Mouse (Mus musculus): ENCODE data around the gene Slc37a2. TPM values are rescaled to one million over a fixed set of nuclear protein-coding genes. Genes with fewer than 3 reads are reported as not detected.
"Not testable (repeated sequence)": the region's sequence is repeated elsewhere in the genome, so short reads cannot be mapped to it uniquely, and the experiment has no call there.

Gene Slc37a2
- polyA plus RNA-seq (2014; fragmentation: Nextera tagmentation; extraction: Ambion mirVana), result 2.0 TPM in 2 replicates

GRCm38 (mm10) chr9:37255149-37255888, at the start of gene Slc37a2:
Gene Slc37a2 (minus strand): TSS chr9:37255738.
- H3K36me3 ChIP-seq (ENCODE audit: control insufficient read depth, insufficient read depth, low read length), result no peaks in the 10 kb centered on the region
- H3K27me3 ChIP-seq (ENCODE audit: control insufficient read depth, insufficient read depth, low read length), result no peaks in the 10 kb centered on the region
- WGBS, result 2% methylated on average over 38 of the region's 38 CpGs
- H3K27ac ChIP-seq (ENCODE audit: low read depth, low read length), result no peak within 1 kb of the TSS
- H3K4me1 ChIP-seq (ENCODE audit: control insufficient read depth, insufficient read depth, low read length), result peaks cover 4% of the 10 kb centered on the region; the same call in 1 of the 2 replicates
- peak within 1 kb of the TSS; percentile 35 for H3K4me3 ChIP-seq (ENCODE audit: low read depth, low read length)
- ATAC-seq (ENCODE audit: insufficient read depth, low FRiP score, low TSS enrichment) (peak; percentile 54), DNase-seq (ENCODE audit: low spot score) (peak; percentile 68)
- H3K4me2 ChIP-seq (ENCODE audit: low read depth), result peak within 1 kb of the TSS; percentile 66
- H3K9ac ChIP-seq (ENCODE audit: low read length), result peak within 1 kb of the TSS; percentile 45
- H3K9me3 ChIP-seq (ENCODE audit: control insufficient read depth, low read length), result no peaks in the 10 kb centered on the region

DNA sequence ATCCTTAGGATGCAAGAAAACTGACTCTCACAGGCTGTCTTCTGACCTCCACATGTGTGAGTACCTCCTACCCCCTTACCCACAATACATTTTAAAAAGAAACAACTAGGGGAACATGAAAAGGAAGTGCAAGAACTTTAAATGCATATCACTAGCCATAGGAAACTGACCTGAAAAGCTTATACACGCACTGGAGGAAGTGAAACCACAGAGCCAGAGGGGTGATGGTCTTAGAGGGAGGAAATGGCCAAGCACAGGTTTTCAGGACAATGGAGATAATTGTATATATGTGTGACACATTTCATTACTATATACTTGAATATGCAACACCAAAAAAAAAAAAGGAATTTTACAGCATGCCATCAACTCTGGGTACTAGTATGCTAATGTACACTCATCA, 46.2 kb upstream of the Slc37a2 start:
- Histone ChIP-seq H3K27me3 (ENCODE audit: control insufficient read depth, insufficient read depth, low read length) (no peaks in the 10 kb centered on the region), H3K9ac (ENCODE audit: low read length) (no peak overlapping the region), H3K9me3 (ENCODE audit: control insufficient read depth, low read length) (no peaks in the 10 kb centered on the region), H3K4me3 (ENCODE audit: low read depth, low read length) (no peak overlapping the region), H3K27ac (ENCODE audit: low read depth, low read length) (no peak overlapping the region), H3K4me1 (ENCODE audit: control insufficient read depth, insufficient read depth, low read length) (no peaks in the 10 kb centered on the region), H3K36me3 (ENCODE audit: control insufficient read depth, insufficient read depth, low read length) (no peaks in the 10 kb centered on the region; the same call in 1 of the 2 replicates), H3K4me2 (ENCODE audit: low read depth) (no peak overlapping the region)
- ATAC-seq (ENCODE audit: insufficient read depth, low FRiP score, low TSS enrichment) (no peak), DNase-seq (ENCODE audit: low spot score) (no peak)
- WGBS, result 92% methylated on average over 1 of the region's 1 CpGs

DNA sequence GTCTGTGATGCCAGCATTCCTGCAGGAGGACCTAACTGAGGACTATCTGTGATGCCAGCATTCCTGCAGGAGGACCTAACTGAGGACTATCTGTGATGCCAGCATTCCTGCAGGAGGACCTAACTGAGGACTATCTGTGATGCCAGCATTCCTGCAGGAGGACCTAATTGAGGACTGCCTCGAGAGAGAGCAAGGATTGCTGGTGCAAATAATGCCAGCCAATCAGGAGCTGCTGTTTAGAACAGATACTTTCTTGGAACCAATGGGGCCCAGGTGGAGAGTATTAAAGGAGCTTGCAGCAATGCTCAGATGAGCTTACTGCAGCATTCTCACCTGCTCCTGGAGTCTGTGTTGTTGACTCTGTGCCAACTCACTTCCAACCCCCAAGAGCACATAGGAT, 45.0 kb upstream of the Slc37a2 start:
- not testable (repeated sequence) for H3K27me3 ChIP-seq (ENCODE audit: control insufficient read depth, insufficient read depth, low read length); H3K9ac ChIP-seq (ENCODE audit: low read length); H3K27ac ChIP-seq (ENCODE audit: low read depth, low read length); H3K36me3 ChIP-seq (ENCODE audit: control insufficient read depth, insufficient read depth, low read length); H3K9me3 ChIP-seq (ENCODE audit: control insufficient read depth, low read length); ATAC-seq (ENCODE audit: insufficient read depth, low FRiP score, low TSS enrichment); H3K4me3 ChIP-seq (ENCODE audit: low read depth, low read length); H3K4me2 ChIP-seq (ENCODE audit: low read depth); H3K4me1 ChIP-seq (ENCODE audit: control insufficient read depth, insufficient read depth, low read length); DNase-seq (ENCODE audit: low spot score)
- WGBS, result 72% methylated on average over 1 of the region's 1 CpGs

DNA sequence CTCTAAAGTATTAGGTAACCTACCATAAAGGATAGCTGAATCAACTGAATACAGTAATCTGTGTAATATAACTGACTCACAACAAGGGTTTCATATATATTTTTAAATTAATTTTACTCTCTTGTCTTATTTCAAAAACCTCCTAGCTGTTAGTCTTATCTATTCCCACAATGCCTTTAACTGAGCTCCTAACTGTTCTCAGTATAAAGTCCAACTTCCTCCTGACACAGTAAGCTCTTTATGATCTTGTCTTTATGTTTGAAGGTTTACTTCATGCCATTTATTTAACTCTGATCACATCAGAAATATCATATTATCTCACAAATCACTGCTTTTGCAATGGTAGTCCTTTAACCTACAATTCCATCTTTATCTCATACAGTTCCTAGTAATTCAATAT, 40.0 kb upstream of the Slc37a2 start:
- Histone ChIP-seq H3K9ac (ENCODE audit: low read length) (no peak overlapping the region), H3K27ac (ENCODE audit: low read depth, low read length) (no peak overlapping the region), H3K9me3 (ENCODE audit: control insufficient read depth, low read length) (no peaks in the 10 kb centered on the region), H3K27me3 (ENCODE audit: control insufficient read depth, insufficient read depth, low read length) (no peaks in the 10 kb centered on the region), H3K4me3 (ENCODE audit: low read depth, low read length) (no peak overlapping the region), H3K4me2 (ENCODE audit: low read depth) (no peak overlapping the region), H3K36me3 (ENCODE audit: control insufficient read depth, insufficient read depth, low read length) (no peaks in the 10 kb centered on the region; the same call in 1 of the 2 replicates), H3K4me1 (ENCODE audit: control insufficient read depth, insufficient read depth, low read length) (no peaks in the 10 kb centered on the region)
- DNase-seq (ENCODE audit: low spot score) (no peak), ATAC-seq (ENCODE audit: insufficient read depth, low FRiP score, low TSS enrichment) (no peak)

GRCm38 (mm10) chr9:37266622-37267021, 11.1 kb upstream of the Slc37a2 start:
- no peak overlapping the region for H3K4me2 ChIP-seq (ENCODE audit: low read depth)
- H3K27me3 ChIP-seq (ENCODE audit: control insufficient read depth, insufficient read depth, low read length), result no peaks in the 10 kb centered on the region
- DNase-seq (ENCODE audit: low spot score) (no peak), ATAC-seq (ENCODE audit: insufficient read depth, low FRiP score, low TSS enrichment) (no peak)
- no peak overlapping the region for H3K9ac ChIP-seq (ENCODE audit: low read length)
- no peaks in the 10 kb centered on the region for H3K4me1 ChIP-seq (ENCODE audit: control insufficient read depth, insufficient read depth, low read length)
- H3K27ac ChIP-seq (ENCODE audit: low read depth, low read length), result no peak overlapping the region
- H3K4me3 ChIP-seq (ENCODE audit: low read depth, low read length), result no peak overlapping the region
- H3K36me3 ChIP-seq (ENCODE audit: control insufficient read depth, insufficient read depth, low read length), result no peaks in the 10 kb centered on the region
- H3K9me3 ChIP-seq (ENCODE audit: control insufficient read depth, low read length), result no peaks in the 10 kb centered on the region
- WGBS, result 95% methylated on average over 2 of the region's 2 CpGs

- ATAC-seq (ENCODE audit: insufficient read depth, low FRiP score, low TSS enrichment) (peak; percentile 35; the same call in 1 of the 2 replicates), DNase-seq (ENCODE audit: low spot score) (peak; percentile 69)
- Histone ChIP-seq H3K4me2 (ENCODE audit: low read depth) (peak overlapping the region; percentile 66), H3K4me1 (ENCODE audit: control insufficient read depth, insufficient read depth, low read length) (peaks cover 4% of the 10 kb centered on the region; the same call in 1 of the 2 replicates), H3K9me3 (ENCODE audit: control insufficient read depth, low read length) (no peaks in the 10 kb centered on the region), H3K27ac (ENCODE audit: low read depth, low read length) (no peak overlapping the region), H3K9ac (ENCODE audit: low read length) (no peak overlapping the region), H3K36me3 (ENCODE audit: control insufficient read depth, insufficient read depth, low read length) (no peaks in the 10 kb centered on the region), H3K4me3 (ENCODE audit: low read depth, low read length) (peak overlapping the region; percentile 35; the same call in 1 of the 2 replicates), H3K27me3 (ENCODE audit: control insufficient read depth, insufficient read depth, low read length) (no peaks in the 10 kb centered on the region)
- 48% methylated on average over 7 of the region's 7 CpGs for WGBS
Measured at GRCm38 (mm10) chr9:37255889-37256225, 319 bp upstream of the Slc37a2 start.

DNA sequence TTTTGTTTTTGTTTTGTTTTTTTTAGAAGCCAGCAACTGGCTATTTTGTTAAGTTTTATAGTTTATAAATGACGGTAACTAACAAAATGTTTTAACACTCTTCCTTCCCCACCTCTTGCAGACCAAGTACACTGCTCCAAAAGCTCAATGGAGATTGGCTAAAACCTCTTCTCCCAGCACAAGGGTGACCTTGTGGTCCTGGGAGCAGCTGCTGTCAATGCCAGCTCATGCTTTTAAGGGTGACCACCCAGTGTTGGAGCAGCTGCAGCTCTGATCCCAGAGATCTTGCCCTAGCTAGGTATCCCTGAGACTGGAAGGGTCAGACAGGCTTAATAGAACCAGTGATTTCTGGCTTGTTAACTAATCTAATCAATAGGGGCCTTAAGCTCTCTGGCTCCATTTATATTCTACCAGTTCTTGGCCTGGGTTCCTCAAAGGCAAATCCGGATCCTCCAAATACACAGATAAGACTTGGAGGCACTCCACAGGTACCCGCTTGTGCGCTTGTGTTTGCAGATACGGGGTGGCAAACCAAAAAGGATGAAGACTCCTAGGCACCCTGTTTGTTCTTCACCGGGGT, 917 bp downstream of the Slc37a2 start:
- Histone ChIP-seq H3K9ac (ENCODE audit: low read length) (no peak overlapping the region), H3K27me3 (ENCODE audit: control insufficient read depth, insufficient read depth, low read length) (no peaks in the 10 kb centered on the region), H3K27ac (ENCODE audit: low read depth, low read length) (no peak overlapping the region), H3K4me1 (ENCODE audit: control insufficient read depth, insufficient read depth, low read length) (peaks cover 4% of the 10 kb centered on the region; the same call in 1 of the 2 replicates), H3K36me3 (ENCODE audit: control insufficient read depth, insufficient read depth, low read length) (no peaks in the 10 kb centered on the region), H3K4me2 (ENCODE audit: low read depth) (peak overlapping the region; percentile 66), H3K9me3 (ENCODE audit: control insufficient read depth, low read length) (no peaks in the 10 kb centered on the region), H3K4me3 (ENCODE audit: low read depth, low read length) (peak overlapping the region; percentile 35; the same call in 1 of the 2 replicates)
- ATAC-seq (ENCODE audit: insufficient read depth, low FRiP score, low TSS enrichment) (no peak), DNase-seq (ENCODE audit: low spot score) (no peak)
- 22% methylated on average over 6 of the region's 6 CpGs for WGBS

DNA sequence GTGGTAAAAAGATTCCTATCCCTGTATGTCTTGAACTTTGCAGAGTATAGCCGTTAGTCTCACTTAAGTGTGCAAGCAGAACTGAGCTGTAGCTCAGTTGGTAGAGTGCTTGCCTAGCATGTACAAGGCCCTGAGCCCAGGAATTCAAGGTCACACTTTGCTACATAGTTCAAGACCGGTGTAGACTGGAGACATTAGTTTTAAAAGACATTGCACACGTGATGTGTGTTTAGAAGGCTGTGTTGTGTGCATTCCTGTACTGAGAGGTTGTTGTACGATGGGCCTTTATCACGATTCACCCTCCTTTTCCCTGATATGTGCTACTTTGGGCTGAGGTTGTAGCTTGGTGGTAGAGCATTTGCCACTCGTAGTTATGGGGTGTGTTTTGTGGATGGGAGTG, 4.9 kb downstream of the Slc37a2 start:
- Histone ChIP-seq H3K4me2 (ENCODE audit: low read depth) (no peak overlapping the region), H3K36me3 (ENCODE audit: control insufficient read depth, insufficient read depth, low read length) (no peaks in the 10 kb centered on the region), H3K4me3 (ENCODE audit: low read depth, low read length) (no peak overlapping the region), H3K9ac (ENCODE audit: low read length) (no peak overlapping the region), H3K27ac (ENCODE audit: low read depth, low read length) (no peak overlapping the region), H3K4me1 (ENCODE audit: control insufficient read depth, insufficient read depth, low read length) (peaks cover 4% of the 10 kb centered on the region; the same call in 1 of the 2 replicates), H3K27me3 (ENCODE audit: control insufficient read depth, insufficient read depth, low read length) (no peaks in the 10 kb centered on the region), H3K9me3 (ENCODE audit: control insufficient read depth, low read length) (no peaks in the 10 kb centered on the region)
- DNase-seq (ENCODE audit: low spot score) (no peak), ATAC-seq (ENCODE audit: insufficient read depth, low FRiP score, low TSS enrichment) (no peak)
- WGBS, result 85% methylated on average over 6 of the region's 6 CpGs

DNA sequence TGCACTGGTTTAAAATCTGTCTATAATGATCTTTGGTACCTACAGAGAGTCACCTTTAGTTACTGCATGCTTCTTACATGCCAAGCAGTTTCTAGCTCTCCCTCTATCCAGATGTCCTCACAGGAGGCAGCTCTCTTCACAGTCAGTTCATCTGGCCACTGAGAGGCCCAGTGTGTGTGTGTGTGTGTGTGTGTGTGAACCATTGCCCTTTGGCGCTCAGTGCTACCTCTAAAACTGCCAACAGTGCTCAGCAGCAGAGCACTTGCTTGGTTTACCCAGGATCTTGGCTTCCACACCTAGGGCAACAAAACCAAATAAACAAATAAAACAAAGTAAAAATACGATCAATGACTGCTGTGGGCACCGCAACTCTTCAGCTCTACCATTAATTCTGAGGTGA, 5.6 kb downstream of the Slc37a2 start:
- no peak for DNase-seq (ENCODE audit: low spot score)
- no peak for ATAC-seq (ENCODE audit: insufficient read depth, low FRiP score, low TSS enrichment)
- 86% methylated on average over 3 of the region's 3 CpGs for WGBS
- H3K27me3 ChIP-seq (ENCODE audit: control insufficient read depth, insufficient read depth, low read length), result no peaks in the 10 kb centered on the region
- H3K4me2 ChIP-seq (ENCODE audit: low read depth), result no peak overlapping the region
- no peak overlapping the region for H3K9ac ChIP-seq (ENCODE audit: low read length)
- H3K4me3 ChIP-seq (ENCODE audit: low read depth, low read length), result no peak overlapping the region
- no peak overlapping the region for H3K27ac ChIP-seq (ENCODE audit: low read depth, low read length)
- peaks cover 4% of the 10 kb centered on the region; the same call in 1 of the 2 replicates for H3K4me1 ChIP-seq (ENCODE audit: control insufficient read depth, insufficient read depth, low read length)
- H3K9me3 ChIP-seq (ENCODE audit: control insufficient read depth, low read length), result no peaks in the 10 kb centered on the region
- H3K36me3 ChIP-seq (ENCODE audit: control insufficient read depth, insufficient read depth, low read length), result no peaks in the 10 kb centered on the region
